Mouse (Mus musculus) G1E (cell line): ENCODE data around the gene Pars2.

Source experiments
- CTCF ChIP-seq: IDR thresholded peaks from 2 replicates; pipeline ENCODE4 v1.5.1; 2012; ENCODE audit warnings: low read depth, low read length, inconsistent platforms, mixed read lengths
- TAL1 ChIP-seq: conservative IDR thresholded peaks from 2 replicates; pipeline ENCODE4 v1.6.1; 2012; ENCODE audit warnings: low read depth, low read length, inconsistent platforms, mixed read lengths

DNA sequence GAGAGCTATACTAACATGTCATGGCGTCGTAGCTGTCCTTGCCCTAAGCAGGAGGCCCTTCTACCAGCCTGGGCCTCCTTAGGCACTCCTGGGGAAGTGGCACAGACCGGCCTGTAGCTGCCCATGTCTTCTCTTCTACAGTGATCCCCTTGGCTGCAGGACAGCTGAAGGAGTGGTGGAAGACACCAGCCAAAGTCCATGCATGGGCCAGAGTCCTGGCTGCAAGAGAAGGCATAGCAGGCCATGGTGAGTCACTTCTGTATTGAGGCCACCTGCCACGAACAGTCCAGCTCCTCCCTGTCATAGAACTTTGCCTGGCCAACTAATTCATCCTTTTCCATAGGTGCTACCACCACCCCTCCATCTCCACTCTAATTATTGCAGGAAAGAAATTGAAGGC is 32.0 kb upstream of the Pars2 start:
- TF ChIP-seq CTCF (no peak), TAL1 (no peak)
